Mouse (Mus musculus) Muller cell, postnatal 12 days (primary cell): ENCODE measurements around the gene Klk13.
"Not testable (repeated sequence)": the region's sequence is repeated elsewhere in the genome, so short reads cannot be mapped to it uniquely, and the experiment has no call there.

Experiments
- DNase-seq: peaks from one replicate; pipeline ENCODE4 v3.0.0-alpha.2; 2015; ENCODE audit errors: inconsistent ontology term

Gene Klk13

GRCm38 (mm10) chr7:43712267-43712666, at the start of gene Klk13:
Gene Klk13, plus strand, starts transcription at chr7:43712567.
- no peak for DNase-seq

- DNase-seq, result peak; percentile 72
Measured at GRCm38 (mm10) chr7:43662804-43663203, 49.6 kb upstream of the Klk13 start.

DNA sequence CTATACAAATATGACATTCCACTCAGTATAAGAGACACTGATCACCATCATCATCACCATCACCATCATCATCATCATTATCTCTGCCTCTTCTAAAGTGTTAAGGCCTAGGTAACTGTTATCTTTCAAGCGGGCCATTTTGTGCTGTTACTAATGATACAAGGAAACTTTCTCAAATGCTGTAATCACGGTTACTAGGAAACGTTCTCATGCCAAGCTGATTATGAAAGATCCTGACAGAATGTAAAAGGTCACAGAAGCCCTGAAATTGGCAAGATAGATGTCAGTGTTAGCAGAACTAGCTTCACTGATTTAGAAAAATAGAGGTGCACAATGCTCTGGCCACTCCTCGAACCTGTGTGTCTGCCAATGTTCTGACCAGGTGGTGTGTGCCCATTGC, 45.1 kb upstream of the Klk13 start:
- DNase-seq, result not testable (repeated sequence)

GRCm38 (mm10) chr7:43668582-43668981, 43.8 kb upstream of the Klk13 start:
- no peak for DNase-seq

GRCm38 (mm10) chr7:43671064-43671808, 41.1 kb upstream of the Klk13 start:
- no peak for DNase-seq

GRCm38 (mm10) chr7:43671809-43672580, 40.4 kb upstream of the Klk13 start, which contains the start of gene Ctu1:
Gene Ctu1, plus strand, starts transcription at chr7:43672016.
- peak; percentile 93 for DNase-seq

- peak; percentile 9 for DNase-seq
Measured at GRCm38 (mm10) chr7:43672581-43673260, 39.6 kb upstream of the Klk13 start.

DNA sequence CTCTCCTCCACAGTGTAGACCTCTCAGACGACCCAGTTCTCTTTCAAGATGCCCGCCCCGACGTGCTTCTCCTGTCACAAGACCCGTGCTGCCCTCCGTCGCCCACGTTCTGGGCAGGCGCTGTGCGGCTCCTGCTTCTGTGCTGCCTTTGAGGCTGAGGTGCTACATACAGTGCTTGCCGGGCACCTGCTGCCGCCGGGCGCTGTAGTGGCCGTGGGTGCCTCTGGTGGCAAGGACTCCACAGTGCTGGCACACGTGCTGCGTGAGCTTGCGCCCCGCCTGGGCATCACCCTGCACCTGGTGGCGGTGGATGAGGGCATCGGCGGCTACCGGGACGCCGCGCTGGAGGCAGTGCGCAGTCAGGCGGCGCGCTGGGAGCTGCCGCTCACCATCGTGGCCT, 37.3 kb upstream of the Klk13 start:
- no peak for DNase-seq

DNA sequence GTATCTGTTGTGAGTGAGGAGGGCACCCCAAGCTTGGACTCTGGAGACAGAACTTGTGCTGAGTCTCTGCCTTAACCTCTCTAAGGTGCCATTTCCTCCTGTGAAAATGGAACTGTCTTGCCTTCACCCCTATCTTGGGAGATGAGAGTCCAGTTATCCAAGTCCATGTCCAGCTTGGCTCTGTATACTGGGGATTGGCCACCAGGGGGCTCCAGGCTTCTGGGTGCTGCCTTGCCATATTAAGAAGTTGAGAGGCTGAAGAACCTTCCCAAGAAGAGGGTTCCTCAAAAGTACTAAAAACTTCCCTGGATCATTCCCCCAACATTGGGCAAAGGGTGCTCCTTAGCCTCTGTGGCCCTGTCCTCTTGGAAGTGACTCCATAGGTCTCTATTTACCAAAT, 33.9 kb upstream of the Klk13 start:
- peak; percentile 30 for DNase-seq

GRCm38 (mm10) chr7:43680960-43681359, 31.4 kb upstream of the Klk13 start:
- DNase-seq, result peak; percentile 54

DNA sequence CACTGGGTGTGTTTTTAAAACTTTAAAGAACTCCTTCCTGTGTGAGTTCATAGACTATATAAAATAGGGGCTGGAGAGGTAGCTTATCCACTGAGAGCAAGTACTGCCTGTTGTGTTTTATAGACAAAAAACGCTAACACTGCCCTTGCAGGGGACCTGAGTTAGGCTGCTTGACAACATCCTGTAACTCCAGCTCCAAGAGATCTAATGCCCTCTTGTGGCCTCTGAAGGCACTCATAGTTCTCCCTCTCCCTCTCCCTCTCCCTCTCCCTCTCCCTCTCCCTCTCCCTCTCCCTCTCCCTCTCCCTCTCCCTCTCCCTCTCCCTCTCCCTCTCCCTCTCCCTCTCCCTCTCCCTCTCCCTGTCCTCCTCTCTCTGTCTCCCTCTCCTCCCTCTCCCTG, 29.9 kb upstream of the Klk13 start:
- not testable (repeated sequence) for DNase-seq

- DNase-seq, result no peak
Measured at GRCm38 (mm10) chr7:43685088-43685487, 27.3 kb upstream of the Klk13 start.

- DNase-seq, result no peak
Measured at GRCm38 (mm10) chr7:43690118-43690517, 22.2 kb upstream of the Klk13 start, which contains the start of gene Klk14. Gene Klk14, plus strand, starts transcription at chr7:43690418.

DNA sequence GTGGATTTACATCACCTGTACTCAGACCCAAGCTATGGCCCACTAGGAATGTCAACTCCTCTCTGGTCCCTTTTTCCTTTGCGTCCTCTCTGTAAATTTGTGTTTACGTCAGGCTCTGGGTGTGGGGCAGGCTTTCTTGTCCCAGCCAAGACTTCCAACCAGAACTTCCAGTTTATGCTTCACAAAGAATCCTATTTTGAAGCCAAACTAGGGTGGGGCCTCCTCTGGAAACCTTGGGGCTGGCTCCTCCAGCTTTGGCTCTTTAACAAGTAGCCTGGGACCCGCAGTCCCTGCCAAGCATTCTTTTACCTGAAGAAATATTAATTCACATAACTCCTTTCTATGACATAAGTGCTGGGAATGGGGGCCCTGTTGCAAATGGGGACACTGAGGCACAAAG, 2.3 kb upstream of the Klk13 start:
- DNase-seq, result no peak

DNA sequence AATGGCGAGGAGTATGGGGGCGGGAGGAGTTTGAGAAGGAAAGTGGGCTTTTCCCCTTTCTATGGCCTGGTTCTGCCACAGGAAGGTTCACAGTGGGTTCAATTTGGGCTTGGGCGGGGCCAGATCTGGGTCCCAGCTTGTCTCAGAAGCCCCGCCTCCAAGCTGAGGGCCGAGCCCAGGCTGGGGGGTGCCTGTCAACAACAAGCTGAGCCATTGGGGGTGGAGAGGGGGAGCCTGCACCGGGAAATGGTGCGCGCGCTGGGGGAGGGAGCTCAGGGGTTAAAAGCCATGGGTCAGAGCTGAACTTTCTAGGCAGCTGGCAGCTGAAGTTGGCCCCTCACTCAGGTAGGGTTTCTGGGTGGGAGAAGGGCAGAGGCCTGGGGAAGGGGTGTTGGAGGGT, 550 bp downstream of the Klk13 start:
- no peak for DNase-seq

DNA sequence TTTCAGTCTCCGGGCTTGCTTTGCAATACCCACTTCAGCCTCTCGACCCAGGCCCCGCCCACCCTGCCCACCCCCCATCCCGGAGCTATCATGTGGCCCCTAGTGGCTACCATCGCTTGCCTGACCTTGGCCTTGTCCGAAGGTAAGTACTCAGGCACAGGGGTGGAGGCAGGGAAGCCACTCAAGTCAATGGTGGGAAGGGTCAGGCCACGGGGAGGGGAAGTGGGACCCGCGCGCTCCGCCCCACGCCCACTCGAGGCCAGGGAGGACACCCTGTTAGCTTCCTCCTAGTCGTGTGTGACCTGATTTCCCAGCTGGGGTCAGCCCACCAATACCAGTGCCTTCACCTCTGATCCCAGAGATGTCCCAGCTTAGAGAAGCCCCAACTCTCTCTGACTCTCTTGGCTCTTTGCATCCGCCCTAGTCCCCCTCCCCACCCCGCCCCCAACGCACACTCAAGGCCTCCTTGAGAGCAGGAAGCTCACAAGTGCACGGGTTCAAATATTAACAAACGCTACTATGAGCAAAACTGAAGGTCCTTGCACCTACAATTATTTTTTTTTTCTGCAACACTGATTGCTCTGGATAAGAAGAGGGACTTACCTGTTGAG, 1.5 kb downstream of the Klk13 start:
- DNase-seq, result no peak

GRCm38 (mm10) chr7:43747788-43748187, 35.4 kb downstream of the Klk13 start:
- peak; percentile 1 for DNase-seq

GRCm38 (mm10) chr7:43752806-43753205, 40.4 kb downstream of the Klk13 start:
- DNase-seq, result no peak

GRCm38 (mm10) chr7:43766484-43766883, 54.1 kb downstream of the Klk13 start:
- DNase-seq, result no peak

DNA sequence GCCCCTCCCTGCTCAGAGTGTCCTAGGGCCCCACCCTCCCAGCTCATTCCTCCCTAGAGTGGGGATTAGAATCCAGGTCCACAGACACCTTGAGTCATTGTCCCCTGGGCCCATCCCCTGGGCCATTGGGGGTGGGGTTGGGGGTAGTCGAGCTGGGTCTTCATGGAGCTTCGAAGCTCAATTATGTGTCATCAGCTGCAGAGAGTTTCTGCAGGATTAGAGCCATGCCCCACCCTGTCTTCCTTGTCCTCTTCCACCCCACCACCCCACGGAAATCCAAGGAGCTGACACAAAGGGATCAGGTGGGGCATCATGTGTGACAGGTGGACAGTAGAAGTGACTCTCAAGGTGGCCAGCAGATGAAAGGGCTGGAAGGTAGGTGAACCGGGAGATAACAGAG, 56.2 kb downstream of the Klk13 start, which contains the start of gene Klk12:
Gene Klk12 (plus strand): TSS at position 301 of the 400 bp plus-strand sequence.
- DNase-seq, result no peak

- no peak for DNase-seq
Measured at GRCm38 (mm10) chr7:43769636-43770035, 57.3 kb downstream of the Klk13 start.

DNA sequence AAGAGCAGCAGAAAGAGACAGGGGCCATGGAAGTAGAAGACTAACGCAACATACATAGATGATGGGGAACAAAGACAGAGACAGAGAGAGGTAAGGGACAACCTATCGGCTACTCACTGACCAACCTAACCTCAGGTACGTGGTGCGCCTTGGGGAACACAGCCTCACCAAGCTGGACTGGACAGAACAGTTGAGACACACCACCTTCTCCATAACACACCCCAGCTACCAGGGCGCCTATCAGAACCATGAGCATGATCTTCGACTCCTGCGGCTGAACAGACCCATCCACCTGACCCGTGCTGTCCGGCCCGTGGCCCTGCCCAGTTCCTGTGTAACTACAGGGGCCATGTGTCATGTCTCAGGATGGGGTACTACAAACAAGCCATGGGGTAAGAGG, 58.3 kb downstream of the Klk13 start:
- DNase-seq, result no peak
